Mouse (Mus musculus) adrenal gland, postnatal 36 days (tissue): ENCODE measurements at regions not wholly inside any gene's neighbourhood (a gene's known extent, or its start where the extent isn't known, plus 50 kb on each side); places are given as distances from the start of the nearest gene placed in this dataset.
A peak's percentile ranks its signal among the peaks of the same experiment; 100 is the strongest.

Experiments used
- DNase-seq, 2 experiments: peaks; one replicate each; pipeline ENCODE4 v3.0.0; 2021; ENCODE audit warnings: mixed read lengths in 1 of 2

- no peak for DNase-seq
Observed at GRCm38 (mm10) chr10:110650851-110651250, 94.4 kb upstream of the E2f7 start.

DNA sequence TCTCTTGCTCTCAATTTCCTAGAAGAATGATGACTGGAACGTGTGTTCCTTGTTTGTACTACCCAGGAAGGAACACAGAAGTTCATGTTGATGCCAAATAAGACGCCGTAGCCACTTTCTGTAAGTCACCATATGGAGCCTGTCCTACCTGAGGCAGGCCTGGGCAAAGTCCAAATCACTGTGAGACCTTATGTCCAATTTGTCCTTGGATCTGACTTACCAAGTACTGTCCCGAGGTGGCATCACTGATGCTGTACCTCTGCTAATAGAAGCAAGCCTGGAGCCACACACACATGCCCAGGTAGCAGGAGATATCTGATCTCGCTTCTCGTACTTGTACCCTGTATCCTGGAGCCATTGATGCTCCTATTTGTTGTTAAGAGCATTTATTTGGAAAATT, 91.2 kb upstream of the E2f7 start:
- no peak for DNase-seq

DNA sequence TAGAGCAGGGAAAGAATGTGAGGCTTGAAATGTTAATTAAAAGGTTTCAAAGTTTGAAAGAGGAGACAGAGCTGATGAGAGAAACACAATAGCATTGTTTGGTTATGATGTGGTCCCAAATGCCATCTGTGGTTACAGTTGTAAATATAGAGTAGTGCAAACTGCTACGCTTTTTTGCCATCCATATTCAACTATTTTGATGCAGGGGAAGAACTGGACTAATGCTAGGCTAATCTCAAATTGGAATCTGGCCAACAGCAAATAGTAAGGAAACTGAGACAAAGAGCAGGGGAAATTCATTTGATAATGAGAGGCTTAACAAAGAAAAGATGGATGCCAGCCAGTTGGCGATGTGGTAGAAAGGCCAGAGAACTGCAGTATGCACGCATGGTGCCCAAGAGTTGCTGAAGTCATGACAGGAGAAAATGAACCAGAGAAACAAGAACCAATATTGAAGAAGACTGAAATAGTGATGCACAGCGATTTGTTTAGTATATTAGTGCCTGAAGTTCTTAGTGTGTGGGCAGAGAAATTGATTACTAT, 87.0 kb upstream of the E2f7 start:
- DNase-seq, result no peak

DNA sequence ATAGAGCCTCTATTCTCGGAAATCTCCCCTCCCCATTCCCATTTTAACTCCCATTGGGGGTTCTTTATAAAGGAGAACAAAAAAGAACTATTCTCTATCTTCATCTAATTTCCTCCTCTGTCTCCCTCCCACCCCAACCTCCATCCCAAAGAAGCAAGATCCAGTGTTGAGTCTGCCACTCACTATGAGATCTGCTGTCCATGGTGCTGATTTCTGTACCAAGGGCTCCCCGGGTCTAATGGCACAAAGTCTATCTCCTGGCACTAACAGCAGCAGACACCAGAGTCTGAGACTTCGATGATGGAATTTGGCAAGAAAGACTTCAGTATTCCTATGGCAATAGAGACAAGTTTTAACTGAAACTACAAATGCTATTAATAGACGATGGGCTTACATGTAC, 68.7 kb upstream of the E2f7 start:
- peak; percentile 12 to 34 for DNase-seq
